Mouse (Mus musculus) C2C12 (cell line): ENCODE data around the gene S100pbp.

Source experiments
- CEBPB ChIP-seq: IDR thresholded peaks from one replicate; pipeline ENCODE4 v1.6.1; 2011; ENCODE audit warnings: low read depth, mild to moderate bottlenecking, control low read depth, moderate library complexity
- CTCF ChIP-seq: IDR thresholded peaks from one replicate; pipeline ENCODE4 v1.5.1; 2011; ENCODE audit not compliant: control insufficient read depth, insufficient read depth, insufficient read length
- MAX ChIP-seq: IDR thresholded peaks from one replicate; pipeline ENCODE4 v1.6.1; 2011; ENCODE audit warnings: mild to moderate bottlenecking, control low read depth
- MYOD1 ChIP-seq: IDR thresholded peaks from one replicate; pipeline ENCODE4 v1.6.1; 2011; ENCODE audit warnings: low read depth; ENCODE audit not compliant: control insufficient read depth, insufficient read length
- MYOG ChIP-seq: IDR thresholded peaks from one replicate; pipeline ENCODE4 v1.6.1; 2011; ENCODE audit not compliant: control insufficient read depth, insufficient read length; ENCODE audit errors: extremely low read depth

DNA sequence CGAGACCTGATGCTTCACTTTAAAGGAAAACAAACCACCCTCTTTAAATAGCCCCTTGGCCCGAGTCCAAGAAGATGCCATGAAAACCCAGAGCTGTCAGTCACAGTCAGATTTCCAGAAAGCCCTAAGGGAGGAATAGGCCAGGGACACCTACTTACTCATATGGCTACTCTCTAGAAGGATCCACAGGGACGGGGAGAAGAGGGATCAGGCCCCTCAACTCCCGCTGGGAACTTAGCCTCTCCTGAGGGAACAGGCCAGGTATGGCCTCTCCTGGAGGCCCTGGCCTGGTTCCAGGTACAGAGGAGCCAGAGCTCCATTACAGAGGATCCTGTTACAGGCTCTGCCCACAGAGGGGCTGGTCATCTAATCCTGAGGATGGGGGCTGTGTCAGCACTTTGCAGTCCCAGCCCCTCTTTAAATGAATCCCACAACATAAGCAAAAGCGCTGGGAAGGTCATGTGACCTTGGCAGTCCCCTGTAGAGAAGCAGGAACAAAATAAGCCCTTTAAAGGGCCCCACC lies 37.0 kb upstream of the S100pbp start:
- no peak for TF ChIP-seq CTCF
- no peak for TF ChIP-seq MYOD1
- no peak for TF ChIP-seq MYOG
- no peak for TF ChIP-seq CEBPB
- TF ChIP-seq MAX: no peak
